In genomic region chr2:155265526-155265925, GRCm38 (mm10) we compare ENCODE assay signal across 24 mouse cellular contexts.
"Had no signal": no experiment of that assay in that cellular context is flagged by ENCODE, and none has a peak within 500 bp of the region (broad histone marks: within the 10 kb centered on the region; RNA-seq: fewer than 3 reads in every experiment).

No protein-coding gene starts in this region.

- H3K27ac ChIP-seq: heart, embryonic 15.5 days; hindbrain, embryonic 13.5 days; hindbrain, embryonic 15.5 days; hindbrain, postnatal 0 days; kidney, embryonic 15.5 days; kidney, postnatal 0 days; limb, embryonic 12.5 days; limb, embryonic 15.5 days had no signal

- DNase-seq: forebrain, postnatal 0 days; gastrocnemius, postnatal 14 days; gastrocnemius, postnatal 36 days; heart, adult 18-20 months; heart, postnatal 14 days; heart, postnatal 36 days; kidney, adult 11 months; kidney, adult 2 months; kidney, adult 9 months; kidney, postnatal 14 days; kidney, postnatal 36 days; layer of hippocampus, adult 9-11 months; layer of hippocampus, postnatal 36 days; left cerebral cortex, postnatal 4 days had no signal

- ATAC-seq: forebrain, postnatal 0 days; hindbrain, postnatal 0 days; intestine, embryonic 16.5 days had no signal

- H3K4me3 ChIP-seq: heart, embryonic 15.5 days; hindbrain, embryonic 13.5 days; hindbrain, embryonic 15.5 days; kidney, embryonic 15.5 days; limb, embryonic 12.5 days; limb, embryonic 15.5 days had no signal

- H3K36me3 ChIP-seq: heart, embryonic 15.5 days; hindbrain, embryonic 13.5 days; hindbrain, embryonic 15.5 days; kidney, embryonic 15.5 days; limb, embryonic 12.5 days; limb, embryonic 15.5 days had no signal

- H3K9ac ChIP-seq: forebrain, postnatal 0 days; heart, embryonic 15.5 days; hindbrain, embryonic 13.5 days; hindbrain, embryonic 15.5 days; kidney, embryonic 15.5 days; limb, embryonic 12.5 days; limb, embryonic 15.5 days had no signal

- H3K4me2 ChIP-seq: heart, embryonic 11.5 days; heart, embryonic 15.5 days; hindbrain, embryonic 13.5 days; hindbrain, embryonic 15.5 days; kidney, embryonic 15.5 days; limb, embryonic 12.5 days; limb, embryonic 15.5 days had no signal

- H3K4me1 ChIP-seq: heart, embryonic 15.5 days; hindbrain, embryonic 13.5 days; hindbrain, embryonic 15.5 days; kidney, embryonic 15.5 days; limb, embryonic 12.5 days; limb, embryonic 15.5 days had no signal

- H3K27me3 ChIP-seq: heart, embryonic 15.5 days; hindbrain, embryonic 13.5 days; hindbrain, embryonic 15.5 days; kidney, embryonic 15.5 days; limb, embryonic 12.5 days; limb, embryonic 15.5 days had no signal

- H3K9me3 ChIP-seq: hindbrain, embryonic 13.5 days; hindbrain, embryonic 15.5 days; kidney, embryonic 15.5 days; limb, embryonic 12.5 days had no signal
